Mouse (Mus musculus) erythroblast, embryonic 14.5 days (primary cell): ENCODE data around the gene Ppox.

Source experiments
- GATA1 ChIP-seq: IDR thresholded peaks from 2 replicates; pipeline ENCODE4 v1.6.1; 2012; ENCODE audit warnings: low read length, inconsistent platforms, mixed read lengths
- TAL1 ChIP-seq: IDR thresholded peaks from 3 replicates; pipeline ENCODE4 v1.6.1; 2012; ENCODE audit warnings: low read length, inconsistent platforms, mixed read lengths

- TF ChIP-seq TAL1 (no peak), GATA1 (no peak)
Observed at GRCm38 (mm10) chr1:171232348-171232747, 48.6 kb downstream of the Ppox start.
